Mouse (Mus musculus) C2C12 (cell line): ENCODE measurements around the gene Ppp4r2.

Experiments
- CEBPB ChIP-seq: IDR thresholded peaks from one replicate; pipeline ENCODE4 v1.6.1; 2011; ENCODE audit warnings: low read depth, mild to moderate bottlenecking, control low read depth, moderate library complexity
- CTCF ChIP-seq: IDR thresholded peaks from one replicate; pipeline ENCODE4 v1.5.1; 2011; ENCODE audit not compliant: control insufficient read depth, insufficient read depth, insufficient read length
- MAX ChIP-seq: IDR thresholded peaks from one replicate; pipeline ENCODE4 v1.6.1; 2011; ENCODE audit warnings: mild to moderate bottlenecking, control low read depth
- MYOD1 ChIP-seq: IDR thresholded peaks from one replicate; pipeline ENCODE4 v1.6.1; 2011; ENCODE audit warnings: low read depth; ENCODE audit not compliant: control insufficient read depth, insufficient read length
- MYOG ChIP-seq: IDR thresholded peaks from one replicate; pipeline ENCODE4 v1.6.1; 2011; ENCODE audit not compliant: control insufficient read depth, insufficient read length; ENCODE audit errors: extremely low read depth
- USF1 ChIP-seq: IDR thresholded peaks from one replicate; pipeline ENCODE4 v1.6.1; 2011; ENCODE audit warnings: low read depth, mild to moderate bottlenecking, control low read depth, moderate library complexity

GRCm38 (mm10) chr6:100811731-100812130 lies 21.7 kb upstream of the Ppp4r2 start:
- TF ChIP-seq CTCF, result no peak
- TF ChIP-seq MAX, result no peak
- TF ChIP-seq CEBPB, result no peak
- no peak for TF ChIP-seq MYOG
- TF ChIP-seq USF1, result no peak
- no peak for TF ChIP-seq MYOD1
